Mouse (Mus musculus): ENCODE results near the gene Slc35g2. TPM values are rescaled to one million over a fixed set of nuclear protein-coding genes. Genes with fewer than 3 reads are reported as not detected.

The Slc35g2 gene
- total RNA-seq, 2 experiments from 2014 or later: 6.5 to 7.1 TPM

DNA sequence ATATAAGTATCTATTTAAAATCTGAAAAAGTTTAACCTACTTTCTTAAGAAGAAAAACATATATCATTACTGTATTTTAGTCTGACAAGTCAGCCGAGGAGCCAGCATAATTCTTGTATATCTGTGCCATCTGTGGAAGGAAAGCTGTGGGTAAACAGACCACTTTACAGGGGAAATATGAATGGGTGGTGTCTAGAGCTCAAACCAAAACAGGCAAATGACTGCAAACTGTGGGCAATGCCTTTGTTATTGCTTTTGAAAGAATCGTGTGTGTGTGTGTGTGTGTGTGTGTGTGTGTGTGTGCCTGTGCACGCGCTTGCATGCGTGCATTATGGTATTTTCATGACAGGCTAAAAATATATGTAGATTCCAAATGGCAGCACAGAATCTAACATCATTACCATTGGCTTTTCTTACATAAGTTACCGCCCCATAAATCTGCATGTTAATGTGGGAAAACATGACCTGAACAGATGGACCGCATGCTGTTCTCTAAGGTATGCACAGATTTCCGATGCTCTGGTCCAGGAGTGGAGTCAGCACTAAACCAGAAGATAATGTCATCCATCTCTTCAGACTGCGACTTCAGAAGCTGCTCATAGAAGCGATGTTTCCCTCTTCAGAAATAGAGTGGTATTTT lies 10.5 kb downstream of the Slc35g2 start:
- intact Hi-C loops (cut with DNase I): no loop called here
- DNase-seq: no peak

DNA sequence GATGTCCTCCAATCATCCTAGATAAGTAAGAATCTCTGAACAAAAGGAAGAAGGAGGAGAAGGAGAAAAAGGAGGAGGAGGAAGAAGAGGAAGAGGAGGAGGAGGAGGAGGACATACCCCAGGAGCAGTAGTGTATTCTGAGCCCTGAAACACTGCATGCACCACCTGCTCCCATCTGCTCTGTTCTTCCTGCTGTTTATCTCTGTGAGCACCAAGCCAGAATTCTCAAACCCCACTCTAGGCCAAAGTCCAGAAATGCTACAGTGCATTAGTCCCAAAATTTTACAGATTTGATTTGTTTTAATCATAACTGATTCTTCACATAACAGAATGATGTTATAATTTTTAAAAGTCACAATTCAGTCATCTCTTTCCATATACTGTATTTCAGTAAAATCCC lies 11.9 kb downstream of the Slc35g2 start:
- no peak for DNase-seq
- intact Hi-C loops (cut with DNase I): no loop called here

DNA sequence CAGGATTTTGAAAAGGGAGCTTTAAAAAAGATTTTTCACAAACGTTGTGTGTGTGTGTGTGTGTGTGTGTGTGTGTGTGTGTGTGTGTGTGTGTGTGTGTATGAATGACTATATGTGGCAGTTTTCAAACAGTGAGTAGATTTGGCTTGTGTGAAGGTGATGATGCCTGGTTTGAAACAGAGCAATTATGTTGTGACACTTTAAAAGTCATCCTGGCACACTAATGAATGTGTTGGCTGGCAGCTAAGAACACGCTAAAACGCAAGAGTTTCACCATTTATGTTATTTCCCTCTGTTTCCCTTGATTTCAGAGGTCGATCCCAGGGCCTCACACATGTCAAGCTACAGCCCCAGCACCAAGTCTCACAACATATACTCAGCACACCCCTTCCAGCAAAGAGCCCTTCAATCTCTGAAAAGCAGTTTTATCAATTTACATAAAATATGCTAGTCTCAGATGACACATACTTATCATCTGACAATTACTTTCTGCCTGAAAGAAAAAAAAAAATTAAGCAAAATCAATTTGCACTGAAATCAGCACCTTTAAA lies 12.8 kb downstream of the Slc35g2 start:
- no peak for DNase-seq
- intact Hi-C loops (cut with DNase I): no loop called here

DNA sequence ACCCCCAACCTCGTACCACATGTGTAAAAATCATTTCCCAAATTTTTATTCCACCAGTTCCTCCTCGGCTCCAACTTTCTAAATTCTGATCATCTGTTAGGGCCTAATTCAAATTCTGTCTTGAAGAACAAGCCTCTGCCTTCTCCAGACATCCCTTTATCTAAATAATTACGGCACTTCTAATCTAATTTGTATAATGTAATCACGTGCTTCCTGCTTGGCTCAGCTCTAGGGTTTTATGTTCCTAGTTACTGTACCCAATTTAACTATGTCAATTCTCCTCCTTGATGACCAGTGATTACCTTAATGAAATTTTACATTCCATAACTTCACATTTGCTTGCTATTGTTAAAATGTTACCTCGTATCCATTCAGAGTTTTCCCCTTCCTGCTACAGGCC lies 15.2 kb downstream of the Slc35g2 start:
- intact Hi-C loops (cut with DNase I): no loop called here
- DNase-seq: no peak

DNA sequence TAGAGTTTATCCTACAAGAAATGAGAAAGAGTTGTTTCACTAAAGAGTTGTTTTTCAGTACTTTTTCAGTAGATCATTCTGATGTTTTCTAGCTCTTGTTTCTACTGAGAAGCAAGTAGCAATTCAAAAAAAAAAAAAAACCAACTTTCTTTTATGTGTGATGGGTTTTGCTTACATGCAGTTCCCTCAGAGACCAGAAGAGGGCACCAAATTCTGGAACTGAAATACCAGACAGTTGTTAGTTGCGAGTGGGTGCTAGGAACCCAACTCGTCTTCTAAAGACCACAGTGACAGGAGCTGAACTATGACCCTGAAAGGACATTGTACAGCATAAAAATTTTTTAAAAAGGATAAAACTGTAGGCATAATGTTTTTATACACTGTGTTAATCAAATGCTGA lies 22.6 kb downstream of the Slc35g2 start:
- DNase-seq: peak in 1 of 2 experiments; percentile 33
- intact Hi-C loops (cut with DNase I): loop anchor here (5.0 to 10.0 kb wide), 3 partner anchors 41 to 606 kb away; no protein-coding TSS in a partner anchor

DNA sequence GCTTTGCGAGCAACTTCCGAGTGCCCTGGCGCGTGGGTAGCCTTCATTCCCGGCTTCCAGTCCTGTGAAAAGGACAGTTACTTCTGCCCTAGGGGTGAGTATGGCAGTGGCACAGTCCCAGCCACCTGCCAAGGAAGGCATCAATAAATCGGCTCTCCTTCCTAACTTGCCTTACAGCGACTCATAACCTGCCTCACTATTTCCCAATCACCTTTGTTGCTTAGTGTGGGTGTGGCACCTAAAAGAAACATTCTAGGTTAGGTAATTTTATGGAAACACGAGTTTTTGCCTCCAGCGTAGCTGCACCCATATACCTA lies 24.3 kb downstream of the Slc35g2 start:
- DNase-seq: no peak
- intact Hi-C loops (cut with DNase I): loop anchor here (1.0 to 10.0 kb wide), 4 partner anchors 39 to 608 kb away; no protein-coding TSS in a partner anchor

GRCm38 (mm10) chr9:100545715-100546593 lies 24.9 kb downstream of the Slc35g2 start, which contains the start of gene Nck1:
Gene Nck1, minus strand, starts transcription at chr9:100546134.
- peak; percentile 99 to 100 for DNase-seq
- intact Hi-C loops (cut with DNase I): loop anchor here (1.0 to 10.0 kb wide), 6 partner anchors 25 to 609 kb away; no protein-coding TSS in a partner anchor

- DNase-seq: no peak
- intact Hi-C loops (cut with DNase I): loop anchor here (1.0 to 10.0 kb wide), 6 partner anchors 24 to 610 kb away; no protein-coding TSS in a partner anchor
Measured at GRCm38 (mm10) chr9:100544948-100545714, 25.8 kb downstream of the Slc35g2 start.

GRCm38 (mm10) chr9:100535618-100536262 lies 35.1 kb downstream of the Slc35g2 start:
- intact Hi-C loops (cut with DNase I): no loop called here
- DNase-seq: no peak

DNA sequence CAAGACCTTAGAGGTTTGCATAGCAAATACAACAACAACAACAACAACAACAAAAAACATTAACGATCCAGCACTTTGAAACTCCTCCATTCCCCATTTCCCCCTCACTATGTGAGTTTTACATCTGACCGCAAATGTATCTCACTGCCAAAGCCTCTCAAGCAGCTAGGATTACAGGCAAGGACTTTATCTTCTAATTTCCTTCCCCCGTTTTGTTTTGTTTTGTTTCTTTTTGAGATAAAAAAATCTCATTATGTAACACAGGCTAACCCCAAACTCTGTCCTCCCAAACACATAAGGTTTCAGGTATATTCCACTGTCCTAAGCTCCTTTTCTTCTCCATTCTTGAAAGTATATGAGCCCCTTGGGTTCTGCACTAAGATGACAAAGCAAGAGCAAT lies 36.2 kb downstream of the Slc35g2 start:
- DNase-seq: no peak
- intact Hi-C loops (cut with DNase I): no loop called here

GRCm38 (mm10) chr9:100532847-100533505 lies 37.9 kb downstream of the Slc35g2 start:
- intact Hi-C loops (cut with DNase I): no loop called here
- no peak for DNase-seq

GRCm38 (mm10) chr9:100531296-100531695 lies 39.6 kb downstream of the Slc35g2 start:
- intact Hi-C loops (cut with DNase I): no loop called here
- no peak for DNase-seq

DNA sequence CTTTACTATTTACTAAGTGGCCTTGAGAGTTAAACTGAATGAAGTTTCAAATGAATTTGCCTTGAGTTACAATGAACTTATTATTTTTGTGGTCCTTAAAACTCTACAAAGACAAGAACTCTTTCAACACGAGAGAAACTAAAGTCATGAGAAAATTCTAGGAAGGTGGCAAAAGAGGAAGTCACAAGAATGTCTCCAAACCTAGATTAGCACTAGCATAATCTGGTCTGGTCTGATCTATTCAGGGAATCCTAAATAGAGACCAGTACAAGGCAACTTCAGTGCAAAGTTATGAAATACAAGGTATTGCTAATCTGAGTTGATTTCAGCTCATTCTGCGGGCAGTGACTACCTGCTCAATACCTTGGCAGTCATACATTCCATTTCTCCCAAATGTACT lies 45.7 kb downstream of the Slc35g2 start:
- DNase-seq: no peak
- intact Hi-C loops (cut with DNase I): no loop called here

- intact Hi-C loops (cut with DNase I): loop anchor here (5.0 kb wide), 1 partner anchor 640 kb away; no protein-coding TSS in a partner anchor
- no peak for DNase-seq
Measured at GRCm38 (mm10) chr9:100522029-100522428, 48.9 kb downstream of the Slc35g2 start.

- intact Hi-C loops (cut with DNase I): loop anchor here (1.0 to 5.0 kb wide), 3 partner anchors 122 to 642 kb away; no protein-coding TSS in a partner anchor
- DNase-seq: peak; percentile 70 to 80
Measured at GRCm38 (mm10) chr9:100520586-100520985, 50.3 kb downstream of the Slc35g2 start.

- intact Hi-C loops (cut with DNase I): loop anchor here (1.0 to 5.0 kb wide), 3 partner anchors 122 to 642 kb away; no protein-coding TSS in a partner anchor
- no peak for DNase-seq
Measured at GRCm38 (mm10) chr9:100520012-100520411, 50.9 kb downstream of the Slc35g2 start.

- peak in 1 of 2 experiments; percentile 23 for DNase-seq
- intact Hi-C loops (cut with DNase I): loop anchor here (5.0 kb wide), 3 partner anchors 40 to 135 kb away; partner anchors contain the start of gene Nck1
Measured at GRCm38 (mm10) chr9:100507581-100507980, 63.3 kb downstream of the Slc35g2 start.

DNA sequence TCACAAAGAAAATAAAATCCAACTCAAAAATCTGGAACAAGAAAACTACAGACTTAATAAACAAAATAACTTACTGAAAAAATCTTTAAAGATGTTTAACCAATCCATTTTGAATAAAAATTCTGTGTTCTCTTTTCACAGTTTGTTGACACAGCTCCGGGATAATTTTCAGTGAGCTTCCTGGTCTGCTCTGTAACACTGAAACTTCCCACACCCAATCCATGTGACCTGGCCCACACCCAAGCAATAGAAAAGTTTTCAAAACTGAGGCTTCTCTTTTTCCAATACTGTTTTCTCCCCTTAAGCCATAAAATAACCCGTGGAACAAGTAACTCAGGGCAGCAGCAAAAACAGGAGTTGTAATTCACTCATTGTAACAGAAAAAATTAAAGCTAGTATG lies 64.2 kb downstream of the Slc35g2 start:
- intact Hi-C loops (cut with DNase I): loop anchor here (5.0 kb wide), 3 partner anchors 41 to 136 kb away; partner anchors contain the start of gene Nck1

GRCm38 (mm10) chr9:100505498-100505897 lies 65.4 kb downstream of the Slc35g2 start:
- intact Hi-C loops (cut with DNase I): loop anchor here (5.0 kb wide), 3 partner anchors 42 to 137 kb away; partner anchors contain the start of gene Nck1

More for the DNA sequence above, 64.2 kb downstream of the Slc35g2 start:
- peak; percentile 68 to 80 for DNase-seq

More at GRCm38 (mm10) chr9:100505498-100505897, 65.4 kb downstream of the Slc35g2 start:
- no peak for DNase-seq

Measured in heart, postnatal 10 days (tissue).